Mouse (Mus musculus): ENCODE data around the gene Ugt8a.

Gene Ugt8a

GRCm38 (mm10) chr3:125938092-125938755 is at the start of gene Ugt8a:
Gene Ugt8a, minus strand, starts transcription at chr3:125938619.
- ChIA-PET POLR2A (no interaction called here), CTCF (no interaction called here)

- CTCF ChIA-PET = no interaction called here
- POLR2A ChIA-PET = no interaction called here
Observed at GRCm38 (mm10) chr3:125986639-125987038, 48.2 kb upstream of the Ugt8a start.

DNA sequence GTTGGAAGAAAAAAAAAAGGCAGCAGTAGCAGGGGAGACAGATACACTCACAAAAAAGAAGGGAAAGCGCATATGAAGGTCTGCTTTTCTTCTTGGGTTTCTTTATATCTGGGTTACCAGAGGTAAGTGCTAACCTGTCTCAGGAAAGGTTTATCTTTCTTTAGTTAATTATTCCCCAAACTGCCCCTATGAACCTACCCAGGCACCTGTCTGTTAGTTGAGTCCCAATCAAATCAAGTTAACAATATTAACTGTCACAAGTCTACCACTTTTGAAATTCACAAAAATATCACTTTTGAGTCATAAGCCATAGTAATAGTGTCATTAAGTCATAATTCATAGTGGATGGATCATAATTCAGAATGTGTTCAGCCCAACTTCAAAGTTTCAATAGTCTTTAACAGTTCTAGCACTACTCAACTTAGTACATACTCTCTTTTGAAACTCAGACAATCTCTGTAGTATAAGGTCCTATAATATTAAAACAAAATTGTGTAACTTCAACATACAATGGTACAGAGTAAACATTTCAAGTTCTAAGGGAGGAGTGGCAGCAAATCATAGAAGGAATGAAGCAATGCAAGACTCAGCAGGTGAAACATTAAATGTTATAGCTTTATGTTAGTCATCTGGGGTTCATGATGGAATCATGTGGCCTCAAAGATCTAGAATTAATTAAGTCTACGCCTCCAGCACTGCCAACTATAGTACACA is 45.4 kb upstream of the Ugt8a start:
- POLR2A ChIA-PET = no interaction called here
- CTCF ChIA-PET = no interaction called here

DNA sequence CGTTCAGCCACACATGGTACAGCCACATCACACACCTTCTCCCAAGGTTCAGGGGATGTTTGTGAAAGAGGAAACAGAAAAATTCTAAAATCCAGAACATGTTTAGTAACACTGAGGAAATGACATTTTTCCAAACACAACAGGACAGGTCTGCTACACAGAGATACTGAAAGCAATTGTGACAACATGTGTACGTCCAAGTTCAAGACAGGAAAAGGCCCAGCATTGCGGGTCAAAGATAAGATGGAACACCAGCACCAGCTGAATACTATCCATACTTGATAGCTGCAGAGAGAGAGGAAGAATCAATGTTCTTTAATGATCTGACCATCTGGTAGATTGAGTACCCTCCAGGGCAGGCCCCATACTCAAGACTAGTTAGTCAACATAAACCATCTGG is 41.1 kb upstream of the Ugt8a start:
- CTCF ChIA-PET = no interaction called here
- POLR2A ChIA-PET = no interaction called here

- POLR2A ChIA-PET = interaction anchor here in 1 of 4 experiments (0.7 kb wide), 1 partner anchor 471 kb away, joined by 3 read pairs; no protein-coding TSS in a partner anchor
Observed at GRCm38 (mm10) chr3:125975899-125976298, 37.5 kb upstream of the Ugt8a start.

GRCm38 (mm10) chr3:125969458-125969857 is 31.0 kb upstream of the Ugt8a start:
- ChIA-PET POLR2A (interaction anchor here in 1 of 4 experiments (1.2 kb wide), 1 partner anchor 458 kb away, joined by 3 read pairs; no protein-coding TSS in a partner anchor), CTCF (no interaction called here)

More at GRCm38 (mm10) chr3:125975899-125976298, 37.5 kb upstream of the Ugt8a start:
- CTCF ChIA-PET = interaction anchor here in 1 of 4 experiments (0.6 kb wide), 1 partner anchor 26 kb away, joined by 4 read pairs; no protein-coding TSS in a partner anchor

- ChIA-PET CTCF (no interaction called here), POLR2A (no interaction called here)
Observed at GRCm38 (mm10) chr3:125956196-125956885, 17.9 kb upstream of the Ugt8a start.

DNA sequence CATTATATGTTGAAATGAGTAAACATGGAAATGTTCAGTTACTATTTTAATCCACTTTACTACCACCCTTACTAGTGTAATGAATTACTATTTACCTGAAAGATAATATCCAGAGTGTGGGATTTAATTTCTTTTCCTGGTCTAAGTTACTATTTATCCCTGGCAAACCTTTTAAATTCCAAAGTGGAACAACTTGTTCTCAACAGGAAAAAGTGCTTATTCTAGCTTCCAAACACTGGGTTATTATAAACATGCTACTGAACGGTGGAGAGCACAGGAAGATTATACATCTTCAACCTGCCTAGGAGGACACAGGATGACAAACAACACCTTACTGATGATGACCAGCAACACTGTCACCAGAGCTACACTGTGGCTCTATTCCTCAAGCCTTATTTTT is 16.5 kb upstream of the Ugt8a start:
- CTCF ChIA-PET = no interaction called here
- POLR2A ChIA-PET = no interaction called here

- ChIA-PET CTCF (no interaction called here), POLR2A (no interaction called here)
Observed at GRCm38 (mm10) chr3:125940811-125941210, 2.4 kb upstream of the Ugt8a start.

GRCm38 (mm10) chr3:125938756-125939109 is 314 bp upstream of the Ugt8a start:
- POLR2A ChIA-PET = interaction anchor here in 1 of 4 experiments (0.7 kb wide), 1 partner anchor 17 kb away, joined by 3 read pairs; no protein-coding TSS in a partner anchor

GRCm38 (mm10) chr3:125937536-125938091 is 805 bp downstream of the Ugt8a start:
- ChIA-PET POLR2A (no interaction called here), CTCF (no interaction called here)

More at GRCm38 (mm10) chr3:125938756-125939109, 314 bp upstream of the Ugt8a start:
- CTCF ChIA-PET = no interaction called here

DNA sequence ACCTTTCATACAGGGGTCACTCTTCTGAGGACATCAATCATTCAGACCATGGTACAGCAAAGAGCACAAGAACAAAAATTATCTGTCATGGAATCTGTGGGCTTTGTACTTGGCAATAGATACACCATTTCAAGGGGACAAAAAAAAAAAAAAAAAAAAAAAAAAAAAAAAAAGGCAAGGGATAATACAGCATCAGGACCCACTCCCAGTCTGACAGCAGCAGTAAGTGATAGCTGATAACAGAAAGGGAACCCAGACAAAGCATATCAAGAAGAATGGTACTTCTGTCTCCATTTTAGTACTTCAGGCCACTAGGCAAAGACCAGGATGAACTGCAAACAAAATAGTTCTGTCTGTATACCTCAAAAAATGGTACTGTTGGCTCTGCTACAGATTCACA is 2.6 kb downstream of the Ugt8a start:
- CTCF ChIA-PET = no interaction called here
- POLR2A ChIA-PET = no interaction called here

- CTCF ChIA-PET = no interaction called here
Observed at GRCm38 (mm10) chr3:125932594-125933237, 5.7 kb downstream of the Ugt8a start.

GRCm38 (mm10) chr3:125931059-125931458 is 7.4 kb downstream of the Ugt8a start:
- CTCF ChIA-PET = no interaction called here
- POLR2A ChIA-PET = interaction anchor here in 2 of 4 experiments (0.6 to 1.2 kb wide), 2 partner anchors 11 to 339 kb away, joined by 3 to 4 read pairs; no protein-coding TSS in a partner anchor

More at GRCm38 (mm10) chr3:125932594-125933237, 5.7 kb downstream of the Ugt8a start:
- POLR2A ChIA-PET = interaction anchor here in 1 of 4 experiments (0.9 to 1.1 kb wide), 2 partner anchors 9 to 11 kb away, joined by 3 read pairs; no protein-coding TSS in a partner anchor

GRCm38 (mm10) chr3:125920876-125921275 is 17.5 kb downstream of the Ugt8a start:
- ChIA-PET POLR2A (interaction anchor here in 1 of 4 experiments (1.1 to 1.3 kb wide), 2 partner anchors 10 to 12 kb away, joined by 3 read pairs; no protein-coding TSS in a partner anchor), CTCF (interaction anchor here in 1 of 4 experiments (0.6 kb wide), 1 partner anchor 601 kb away, joined by 3 read pairs; no protein-coding TSS in a partner anchor)

DNA sequence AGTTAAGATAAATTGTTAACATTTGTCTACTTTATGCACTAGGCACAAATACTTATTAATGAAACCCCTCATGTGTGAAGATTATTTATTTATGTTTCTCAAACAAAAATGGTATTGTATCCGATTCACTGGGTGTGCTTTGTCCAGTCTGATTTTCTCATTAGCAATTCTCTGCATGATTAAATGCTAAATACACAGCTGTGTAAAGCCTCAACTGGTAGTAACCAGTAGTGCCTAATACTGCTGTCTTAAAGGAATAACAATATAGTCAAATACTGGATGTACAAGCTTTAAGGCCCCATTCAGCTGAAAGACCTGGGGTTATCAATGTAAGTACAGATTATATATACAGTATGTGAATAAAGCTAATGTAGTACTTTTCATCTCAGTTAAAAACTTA is 39.4 kb downstream of the Ugt8a start:
- ChIA-PET POLR2A (no interaction called here), CTCF (no interaction called here)

- CTCF ChIA-PET = no interaction called here
- POLR2A ChIA-PET = no interaction called here
Observed at GRCm38 (mm10) chr3:125887109-125887508, 51.3 kb downstream of the Ugt8a start.

DNA sequence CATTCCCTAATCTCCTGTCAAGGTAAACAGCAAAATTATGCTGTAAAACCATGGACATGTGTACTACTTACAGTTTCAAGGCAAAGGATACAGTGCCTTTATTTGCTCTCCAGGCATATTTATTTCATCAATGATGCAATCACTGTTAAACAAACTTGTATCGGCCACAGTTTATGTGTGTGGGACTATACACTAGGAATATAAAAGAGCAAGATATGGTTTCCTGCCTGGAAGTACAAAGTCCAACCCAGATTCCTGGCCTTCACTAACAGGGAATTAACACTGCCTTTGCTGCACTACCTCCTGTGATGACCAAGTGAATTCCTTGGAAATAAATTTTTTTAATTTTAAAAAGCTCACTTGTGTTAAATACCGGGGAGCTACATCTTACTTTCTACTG is 53.5 kb downstream of the Ugt8a start:
- CTCF ChIA-PET = no interaction called here
- POLR2A ChIA-PET = no interaction called here

GRCm38 (mm10) chr3:125884423-125884822 is 54.0 kb downstream of the Ugt8a start:
- ChIA-PET POLR2A (no interaction called here), CTCF (no interaction called here)

GRCm38 (mm10) chr3:125883009-125883408 is 55.4 kb downstream of the Ugt8a start:
- ChIA-PET POLR2A (no interaction called here), CTCF (no interaction called here)
